Mouse (Mus musculus) lung, postnatal 25 days (tissue): ENCODE data around the gene Chd3.
"Not testable (repeated sequence)": the region's sequence is repeated elsewhere in the genome, so short reads cannot be mapped to it uniquely, and the experiment has no call there.

Experiments used
- DNase-seq: peaks from one replicate; pipeline ENCODE4 v3.0.0; 2022; ENCODE audit warnings: low spot score

The Chd3 gene

DNA sequence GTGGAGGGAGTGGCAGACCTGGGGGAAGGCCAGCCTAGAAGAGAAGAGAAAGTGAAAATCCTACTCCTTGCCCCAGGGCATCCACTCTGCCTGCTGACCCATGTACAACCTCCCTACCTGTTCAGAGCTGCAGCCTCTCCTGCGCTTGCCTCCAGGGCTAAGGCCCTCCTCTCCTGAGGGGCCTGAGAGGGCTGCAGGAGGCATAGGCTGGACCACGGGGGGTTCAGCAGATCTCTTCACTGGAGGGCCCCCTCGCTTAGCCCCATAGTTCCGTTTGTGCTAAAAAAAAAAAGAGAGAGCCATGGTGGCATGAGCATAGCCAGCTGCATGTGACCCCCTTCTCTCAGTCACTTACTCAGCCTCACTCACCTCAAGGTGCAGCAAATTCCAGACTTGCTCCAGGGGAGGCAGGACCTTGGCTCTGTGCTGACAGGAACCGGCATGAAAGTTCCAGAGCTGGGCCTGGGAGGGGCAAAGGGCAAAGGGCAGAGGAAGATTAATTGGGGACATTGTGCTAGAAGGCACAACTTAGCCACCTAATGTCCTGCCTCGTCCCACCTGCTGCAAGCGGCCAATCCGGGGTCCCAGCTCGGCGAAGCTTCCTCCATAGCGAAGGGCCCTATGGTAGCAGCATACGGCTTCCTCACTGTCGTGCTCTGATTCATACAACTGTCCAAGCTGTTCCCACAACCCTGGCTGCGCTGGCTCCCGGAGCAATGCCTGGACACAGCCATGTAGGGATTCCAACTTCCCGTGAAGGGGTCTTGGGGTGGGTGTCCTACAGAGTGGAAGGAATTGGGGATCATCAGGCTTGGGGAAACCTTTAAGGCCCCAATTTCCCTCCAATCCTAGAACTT lies 37.9 kb upstream of the Chd3 start:
- DNase-seq = no peak

DNA sequence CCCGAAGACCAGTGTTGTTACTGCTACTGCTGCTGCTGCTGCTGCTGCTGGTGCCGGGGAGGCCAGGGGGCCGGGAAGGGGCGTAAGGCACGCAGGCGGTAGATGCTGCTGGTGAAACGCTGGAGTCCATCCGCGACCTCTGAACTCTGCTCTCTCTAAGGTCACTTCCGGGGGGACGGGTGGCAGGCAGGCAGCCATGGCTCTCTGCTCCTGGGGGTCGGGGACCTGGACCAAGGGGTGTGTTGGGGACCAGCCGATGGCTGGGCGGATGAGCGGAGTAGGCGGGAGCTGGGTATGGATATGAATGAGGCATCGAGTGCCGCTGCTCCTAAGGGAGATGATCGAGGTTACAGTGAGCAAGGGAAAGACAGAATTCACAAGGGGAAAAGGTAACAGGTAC lies 37.1 kb upstream of the Chd3 start:
- DNase-seq = no peak

DNA sequence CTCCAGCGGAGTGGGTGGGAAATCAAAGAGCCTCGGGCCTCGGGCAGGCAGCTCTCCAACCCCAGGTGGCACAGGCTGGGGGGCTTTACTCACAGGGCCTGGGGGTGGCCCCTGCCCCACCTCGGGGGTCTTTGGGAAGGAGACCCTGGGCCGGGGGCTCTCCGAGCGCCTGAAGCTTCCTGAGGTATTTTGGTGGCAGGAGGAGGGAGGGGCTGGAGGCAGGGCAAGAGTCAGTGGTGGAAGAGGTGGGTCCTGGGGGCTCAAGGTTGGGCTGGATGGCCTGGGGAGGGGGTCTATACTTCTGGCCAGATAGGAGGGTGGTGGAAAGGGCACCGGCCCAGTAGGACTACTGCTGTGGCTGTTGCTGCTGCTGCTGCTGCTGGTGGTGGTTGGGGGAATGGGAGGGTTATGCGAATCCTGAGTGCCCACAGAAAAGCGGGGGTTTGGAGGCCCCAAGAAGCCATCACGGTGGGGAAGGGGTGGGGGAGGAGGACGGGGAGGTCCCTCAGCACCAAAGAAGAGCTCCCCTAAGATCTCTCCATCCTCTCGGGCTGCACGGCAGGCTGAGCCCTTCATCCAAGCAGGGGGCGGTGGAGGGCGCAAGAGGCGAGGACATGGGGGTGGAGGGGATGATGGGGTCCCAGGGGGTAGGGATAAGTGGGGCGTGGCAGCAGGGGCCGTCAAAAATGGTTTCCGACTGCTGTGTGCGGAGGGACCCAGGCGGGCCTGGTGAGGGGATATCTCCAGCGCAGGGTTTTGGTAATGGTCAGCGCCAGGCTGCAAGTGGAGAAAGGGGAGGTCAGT lies 36.4 kb upstream of the Chd3 start:
- no peak for DNase-seq

DNA sequence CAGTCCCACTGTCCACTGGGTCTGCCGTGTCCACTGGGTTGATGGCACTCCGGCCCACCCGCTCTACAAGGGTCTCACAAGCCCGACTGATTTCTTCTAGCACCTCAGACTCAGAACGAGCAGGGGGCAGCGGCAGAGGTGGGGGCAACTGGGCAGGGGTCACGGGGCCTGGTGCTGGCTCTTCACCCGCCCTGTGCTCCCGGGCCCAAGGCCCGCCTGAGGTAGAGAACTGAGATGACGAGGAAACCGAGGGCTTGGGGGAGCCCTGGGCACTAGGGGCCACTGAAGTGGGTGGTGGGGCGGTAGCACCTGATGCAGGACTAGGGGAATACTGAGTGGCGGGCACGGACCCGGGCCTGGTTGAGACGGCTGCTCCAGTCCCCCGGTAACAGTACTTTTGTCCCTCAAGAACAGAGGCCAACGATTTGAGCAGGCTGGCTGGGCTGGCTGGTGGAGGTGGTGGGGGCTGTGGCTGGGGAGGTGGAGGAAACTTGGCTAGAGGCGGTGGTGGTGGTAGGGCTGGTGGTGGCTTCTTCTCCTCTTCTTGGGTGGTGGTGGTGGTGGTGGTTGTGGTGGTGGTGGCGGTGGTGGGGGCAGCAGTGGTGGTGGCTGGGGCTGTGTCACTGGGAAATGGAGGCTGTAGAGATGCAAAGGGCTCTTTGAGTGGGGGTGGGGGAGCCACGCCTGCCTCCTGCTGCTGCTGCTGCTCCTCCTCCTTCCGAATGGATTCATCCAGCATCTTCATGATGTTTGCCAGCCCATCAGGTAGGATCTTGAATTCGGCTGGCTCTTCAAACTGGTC lies 35.6 kb upstream of the Chd3 start:
- DNase-seq = no peak

DNA sequence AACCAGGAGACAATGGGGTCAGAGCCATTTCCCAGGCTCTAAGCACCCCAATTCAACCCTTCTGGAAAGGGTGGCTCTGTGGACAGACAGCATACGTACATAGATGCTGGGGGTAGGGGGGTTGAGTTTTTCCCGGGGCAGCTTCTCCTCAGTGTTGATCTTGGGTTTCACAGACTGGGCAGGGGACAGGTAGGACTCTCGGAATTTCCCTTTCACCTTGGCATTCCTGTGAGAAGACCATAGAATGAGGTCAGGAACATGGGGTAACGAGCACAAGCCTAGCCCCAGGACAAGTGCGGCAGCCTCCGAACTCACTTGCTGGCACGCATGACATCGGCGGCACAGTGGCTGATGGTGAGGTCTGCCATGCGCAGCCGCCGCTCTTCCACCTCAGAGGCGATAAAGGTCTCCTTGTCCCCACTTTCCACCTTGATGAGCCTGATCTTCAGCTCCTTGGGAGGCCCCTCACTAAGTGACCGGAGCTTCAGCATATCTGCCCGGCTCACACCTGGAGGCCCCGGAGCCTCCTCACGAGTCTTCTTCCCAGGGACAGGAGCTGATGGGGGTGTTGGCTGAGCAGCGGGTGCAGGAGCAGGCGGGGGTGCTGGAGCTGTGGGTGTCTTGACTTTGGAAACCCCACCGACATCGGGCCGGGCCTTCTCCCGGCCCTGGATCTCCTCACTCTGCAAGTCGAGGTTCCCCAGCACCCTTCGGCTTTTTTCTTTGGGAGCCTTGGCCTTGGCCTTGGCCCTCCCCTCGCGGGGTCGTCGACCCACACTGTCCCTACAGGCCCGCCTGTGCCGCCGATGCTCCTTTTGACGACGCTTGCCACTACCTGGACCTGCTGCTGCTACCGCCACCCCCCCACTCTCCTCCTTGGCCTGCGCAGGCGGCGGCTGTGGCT lies 34.7 kb upstream of the Chd3 start:
- DNase-seq = no peak

DNA sequence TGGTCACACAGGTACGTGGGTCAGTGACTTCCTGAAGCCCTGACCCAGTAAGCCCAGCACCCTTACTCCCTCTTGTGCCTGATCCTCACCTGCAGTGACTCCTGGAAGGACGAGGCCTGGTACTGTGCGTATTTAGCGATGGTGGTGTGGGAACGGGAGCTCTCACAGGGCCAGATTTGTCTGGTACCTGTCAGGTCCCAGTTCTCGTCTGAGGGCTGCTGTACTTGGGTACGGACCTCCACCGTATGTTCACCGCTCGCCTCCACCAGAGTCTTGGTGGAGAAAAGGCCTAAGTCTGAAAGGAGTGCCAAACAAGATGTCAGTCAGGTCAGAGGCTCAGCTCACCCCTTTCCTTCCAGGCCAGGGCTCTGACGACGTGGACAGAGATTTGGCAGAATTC lies 32.8 kb upstream of the Chd3 start:
- no peak for DNase-seq

DNA sequence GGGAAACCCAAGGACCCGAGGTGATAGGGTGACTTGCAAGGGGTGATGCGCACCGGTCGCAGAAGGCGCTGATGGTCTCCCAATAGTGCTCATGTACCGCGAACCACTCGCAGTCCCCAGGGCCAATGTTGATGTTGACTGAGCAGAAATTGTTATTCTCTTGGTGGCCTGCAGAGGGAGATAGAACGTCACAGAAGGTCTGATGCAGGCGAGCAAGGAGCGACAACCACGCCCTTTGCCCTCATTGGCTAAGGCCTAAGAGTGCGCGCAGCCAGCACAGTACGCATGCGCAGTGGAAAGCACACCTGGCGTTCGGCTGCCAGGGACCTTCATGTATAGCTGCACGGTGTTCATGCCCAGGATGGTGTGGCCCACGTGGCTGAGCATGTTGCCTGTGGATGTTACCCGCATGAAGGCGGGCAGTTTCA lies 32.0 kb upstream of the Chd3 start:
- DNase-seq = peak; percentile 95

DNA sequence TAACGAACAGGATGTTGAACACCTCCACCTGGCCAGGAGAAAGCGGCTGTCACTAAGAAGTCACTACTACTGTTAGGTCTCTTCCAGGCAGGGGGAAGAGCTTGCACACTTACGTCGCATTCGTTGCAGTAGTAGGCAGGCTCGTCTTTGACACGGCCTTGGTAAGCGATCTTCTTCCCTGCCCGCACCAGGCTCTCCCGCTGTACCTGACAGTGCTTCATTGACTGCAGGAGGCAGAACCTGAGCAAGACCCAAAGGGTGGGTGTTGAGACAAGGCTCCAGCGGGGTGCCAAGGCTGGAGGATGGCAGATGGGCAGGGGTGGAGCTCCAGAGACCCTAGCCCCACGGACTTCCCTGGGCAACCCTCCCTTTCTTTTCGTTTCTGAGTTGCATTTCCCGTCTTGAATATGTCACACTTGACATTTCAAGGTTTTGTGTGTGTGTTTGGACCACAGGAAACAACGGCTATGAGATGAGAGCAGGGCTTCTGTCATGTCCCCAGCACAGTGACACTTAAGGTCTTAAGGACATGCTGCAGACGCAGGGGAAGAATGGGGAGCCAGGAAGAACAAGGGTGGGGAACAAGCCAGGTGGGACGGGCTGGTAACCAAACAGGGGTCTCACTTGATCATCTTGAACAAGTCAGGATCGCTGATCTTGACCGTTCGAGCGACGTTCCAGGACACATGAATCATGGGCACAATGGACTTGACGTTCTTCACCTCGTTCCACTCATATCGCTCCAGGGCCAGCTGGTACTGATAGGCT lies 31.1 kb upstream of the Chd3 start:
- DNase-seq = no peak

DNA sequence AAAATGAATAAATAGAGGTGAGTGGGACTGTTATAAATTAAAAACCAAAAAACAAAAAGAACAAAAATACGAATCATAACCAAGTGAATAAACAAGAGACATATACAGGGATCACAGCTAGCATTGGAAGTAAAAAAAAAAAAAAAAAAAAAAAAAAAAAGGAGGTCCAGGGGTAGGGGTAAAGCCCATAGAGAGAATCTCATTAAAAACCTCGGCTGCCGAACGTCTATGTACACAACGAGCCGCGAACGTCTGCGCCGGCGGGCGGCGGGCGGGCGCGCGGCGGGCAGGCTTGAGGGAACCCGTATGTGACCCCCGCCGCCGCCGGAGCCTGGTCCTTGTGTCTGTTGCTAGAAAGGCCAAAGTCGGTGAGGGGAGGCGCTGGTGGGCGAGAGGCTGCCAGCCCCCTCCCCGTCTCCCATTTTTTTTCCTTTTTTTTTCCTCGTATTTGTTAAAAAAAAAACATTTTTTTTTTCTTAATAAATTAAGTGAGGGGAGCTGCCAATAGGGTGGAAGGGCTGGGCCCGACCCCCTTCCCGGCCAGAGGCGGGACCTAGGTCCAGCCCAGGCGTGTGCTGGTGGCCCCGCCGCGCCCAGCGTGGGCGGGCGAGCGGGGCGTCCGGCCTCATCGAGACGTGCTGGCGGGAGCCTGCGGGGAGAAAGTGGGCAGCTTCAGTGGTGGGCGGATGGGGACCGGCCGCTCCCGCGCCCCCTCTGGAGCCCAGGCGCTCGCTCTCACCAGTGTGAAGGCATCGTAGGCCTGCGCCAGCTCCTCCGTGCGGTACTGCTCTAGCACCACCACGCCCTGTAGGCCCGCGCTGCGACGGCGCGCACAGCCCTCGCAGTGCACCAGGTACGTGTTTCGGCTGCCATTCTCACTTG lies 30.2 kb upstream of the Chd3 start:
- no peak for DNase-seq

DNA sequence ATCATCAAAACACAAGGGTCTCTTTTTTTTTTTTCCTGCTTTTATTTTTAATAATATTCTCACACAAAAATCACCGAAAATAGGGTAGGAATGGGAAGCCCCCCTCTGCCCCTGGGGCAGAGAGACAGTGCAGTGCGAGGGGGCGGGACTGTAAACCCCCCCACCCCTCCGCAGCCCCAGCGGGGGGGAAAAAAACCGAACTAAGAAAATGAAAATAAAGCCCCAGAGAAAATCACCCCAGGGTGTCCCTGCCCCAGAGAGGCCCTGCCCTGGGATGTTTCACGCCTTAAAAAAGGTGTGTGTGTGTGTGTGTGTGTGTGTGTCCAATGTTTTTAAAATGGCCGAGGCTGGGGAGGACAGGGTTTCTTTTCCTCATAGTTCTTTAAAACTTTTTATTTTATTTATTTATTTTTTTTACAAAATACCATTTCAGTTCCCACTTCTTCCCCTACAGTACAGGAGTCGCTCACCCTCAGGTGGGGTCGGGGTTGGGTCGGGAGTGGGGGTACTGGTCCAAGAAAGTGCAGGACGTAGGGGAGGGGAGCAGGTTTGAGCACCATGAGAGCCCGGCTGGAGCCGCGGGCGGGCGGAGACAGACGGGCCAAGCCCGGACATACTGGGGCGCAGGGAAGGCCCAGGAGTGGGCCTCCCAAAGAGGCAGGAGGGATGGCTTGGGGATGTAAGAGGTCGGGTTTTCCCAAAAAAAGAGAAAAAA lies 29.4 kb upstream of the Chd3 start:
- no peak for DNase-seq

DNA sequence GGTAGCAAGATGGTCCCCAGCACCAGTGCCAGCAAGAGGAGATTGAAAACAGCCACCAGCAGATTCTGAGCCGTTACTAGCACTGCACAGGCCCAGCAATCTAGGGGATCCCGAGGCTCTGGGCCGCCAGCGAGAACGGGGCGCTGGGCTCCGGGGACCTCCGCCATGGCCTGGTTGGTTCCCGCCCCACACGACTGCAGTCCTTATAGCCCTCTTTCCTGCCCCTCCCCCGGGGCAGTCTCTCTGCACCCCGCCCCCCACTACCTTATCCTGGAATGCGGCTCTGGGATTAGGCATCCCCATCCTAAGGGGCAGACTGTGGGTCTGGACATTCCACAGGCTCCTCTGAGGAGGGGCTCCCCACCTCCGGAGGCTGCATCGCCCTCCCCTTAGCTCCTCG lies 28.9 kb upstream of the Chd3 start, which contains the start of gene Tmem88:
Tmem88 (minus strand) TSS at position 176 of the 400 bp plus-strand sequence.
- DNase-seq = no peak

DNA sequence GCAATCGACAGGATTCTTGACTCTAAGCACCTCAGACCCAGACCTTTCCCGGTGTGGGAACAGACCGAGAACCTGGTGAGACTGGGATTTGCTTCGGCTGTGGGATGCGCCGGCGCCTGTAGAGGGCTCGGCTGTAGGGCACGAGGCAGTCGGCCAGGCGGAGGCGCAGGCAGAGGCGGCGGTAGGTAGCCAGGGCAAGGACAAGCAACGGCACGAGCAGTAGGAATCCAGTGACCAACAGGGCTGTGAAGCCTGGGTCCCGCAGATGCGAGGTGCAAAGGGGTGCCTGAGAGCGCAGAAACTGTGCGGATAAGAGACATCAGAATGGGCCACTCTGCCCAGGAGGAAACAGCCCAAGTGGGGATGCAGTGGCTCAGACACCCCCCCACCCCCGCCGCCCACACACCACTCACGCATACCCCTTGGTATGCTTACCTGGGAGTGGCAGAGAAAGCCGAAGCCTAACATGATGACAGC lies 28.4 kb upstream of the Chd3 start:
- no peak for DNase-seq

DNA sequence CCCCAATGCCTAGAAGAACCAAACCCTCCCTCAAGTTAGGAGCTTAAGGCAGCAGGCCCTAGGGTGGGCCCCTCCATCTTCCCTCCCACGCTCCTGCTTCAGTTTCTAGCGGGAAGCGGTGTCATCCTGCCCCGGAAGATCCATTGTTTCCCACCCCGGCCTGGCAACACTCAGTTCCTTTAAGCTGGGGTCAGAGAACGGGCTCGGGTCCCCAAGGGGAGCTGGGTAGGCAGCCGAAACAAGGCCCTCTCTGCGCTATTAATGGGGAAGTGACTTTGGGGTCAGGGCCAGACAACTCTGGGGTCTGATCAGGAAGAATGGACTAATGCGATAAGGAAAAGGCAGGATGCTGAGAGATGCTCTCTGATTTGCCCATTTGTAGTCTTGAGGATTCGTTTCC lies 27.6 kb upstream of the Chd3 start:
- no peak for DNase-seq

DNA sequence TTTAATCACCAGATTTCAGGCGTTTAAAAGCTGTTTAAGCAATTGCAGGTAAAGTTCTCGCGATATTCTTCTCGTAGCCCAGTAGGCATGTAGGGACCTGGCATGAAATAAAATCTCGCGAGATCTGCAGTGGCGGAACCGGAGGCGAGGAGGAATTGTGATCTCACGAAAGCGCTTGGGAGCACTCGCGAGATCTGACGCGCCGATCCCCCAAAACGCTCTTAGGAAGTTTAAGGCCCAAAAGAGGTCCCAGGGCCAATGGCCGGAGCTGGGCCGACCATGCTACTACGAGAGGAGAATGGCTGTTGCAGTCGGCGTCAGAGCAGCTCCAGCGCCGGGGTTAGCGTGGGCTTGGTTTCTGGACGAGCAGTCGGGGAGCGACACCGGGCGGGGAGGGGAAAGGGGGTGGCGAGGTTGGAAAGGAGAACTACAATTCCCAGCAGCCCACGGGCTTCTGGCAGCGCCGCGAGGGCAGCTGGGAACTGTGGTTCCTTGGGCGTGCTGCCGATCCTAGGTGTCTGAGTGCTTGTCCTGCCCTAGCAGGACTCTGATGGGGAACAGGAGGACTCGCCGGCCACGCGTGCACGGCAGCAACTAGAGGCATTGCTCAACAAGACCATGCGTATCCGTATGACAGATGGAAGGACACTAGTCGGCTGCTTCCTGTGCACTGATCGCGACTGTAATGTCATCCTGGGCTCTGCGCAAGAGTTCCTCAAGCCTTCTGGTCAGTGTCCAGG lies 26.6 kb upstream of the Chd3 start:
- peak; percentile 99 for DNase-seq

DNA sequence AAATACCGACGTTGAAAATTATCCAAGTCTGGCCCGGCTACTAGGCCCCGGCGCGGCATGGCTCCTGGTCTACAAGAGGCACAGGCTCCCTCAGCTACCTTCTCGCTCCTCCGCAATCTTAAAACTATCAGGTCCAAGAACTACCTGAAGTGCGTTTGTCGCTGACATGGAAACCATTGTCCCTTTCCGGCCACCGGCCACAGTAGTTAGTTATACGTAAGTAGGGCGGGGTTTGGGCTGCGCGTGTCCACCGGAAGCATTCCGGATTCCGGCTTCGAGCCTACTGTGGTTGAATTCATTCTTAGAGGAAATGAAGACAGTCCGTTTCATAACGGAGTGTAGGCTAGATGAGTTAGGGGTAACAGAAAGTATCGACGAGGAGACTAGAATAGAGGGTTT lies 26.0 kb upstream of the Chd3 start, which contains the start of the genes Naa38 and Cyb5d1:
Naa38 (plus strand) TSS at position 253 of the 399 bp plus-strand sequence.
Cyb5d1 (minus strand) TSS at position 397 of the 399 bp plus-strand sequence.
- DNase-seq = peak; percentile 94

DNA sequence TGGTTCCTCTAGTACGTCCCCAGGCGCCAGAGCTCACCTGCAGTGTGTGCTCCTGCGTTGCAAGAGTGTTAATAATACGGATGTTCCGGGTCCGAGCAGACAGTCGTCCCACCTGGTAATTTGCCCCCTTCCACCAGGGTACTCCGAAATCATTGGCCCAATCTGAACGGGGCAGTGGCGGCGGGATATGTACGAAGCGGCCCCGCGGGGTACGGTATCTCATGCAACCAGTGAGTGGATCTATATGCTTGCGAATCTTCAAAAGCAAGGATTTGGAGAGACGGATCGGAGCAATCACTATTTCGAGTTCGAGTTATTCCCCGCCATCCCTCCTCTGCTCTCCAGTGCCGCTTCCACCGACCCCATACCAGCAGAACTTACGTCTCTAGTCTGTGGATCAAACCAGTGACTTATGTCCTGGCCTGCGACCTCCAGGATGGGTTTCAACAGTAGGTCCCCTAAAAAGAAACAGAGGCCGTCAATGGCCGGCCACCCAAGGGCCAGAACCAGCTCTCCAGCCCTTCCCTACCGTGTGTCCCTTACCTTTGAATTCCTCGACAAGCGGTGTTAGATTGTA lies 25.5 kb upstream of the Chd3 start:
- not testable (repeated sequence) for DNase-seq

DNA sequence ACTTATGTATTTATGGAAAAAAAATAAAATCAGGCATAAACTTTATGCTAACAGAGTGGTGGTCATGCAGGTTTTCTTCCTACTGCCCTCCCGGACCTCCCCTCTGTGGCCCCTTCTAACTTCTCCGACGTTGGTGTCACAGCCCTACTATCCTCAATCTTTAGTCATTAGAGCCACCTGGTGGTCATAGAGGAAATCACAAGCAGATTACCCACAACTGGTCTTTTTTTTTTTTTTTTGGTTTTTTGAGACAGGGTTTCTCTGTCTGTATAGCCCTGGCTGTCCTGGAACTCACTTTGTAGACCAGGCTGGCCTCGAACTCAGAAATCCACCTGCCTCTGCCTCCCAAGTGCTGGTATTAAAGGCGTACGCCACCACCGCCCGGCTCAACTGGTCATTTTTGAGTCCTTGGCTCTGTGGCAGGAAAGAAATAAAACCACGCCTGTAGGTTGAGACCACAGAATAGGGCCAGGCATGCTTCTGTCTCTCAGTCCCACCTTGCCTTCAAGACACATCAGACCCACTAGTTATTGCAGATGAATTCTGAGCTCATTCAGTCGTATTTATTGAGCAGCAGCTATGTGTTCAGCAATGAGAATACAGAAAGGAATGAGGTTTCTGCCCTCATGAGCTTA lies 21.3 kb upstream of the Chd3 start:
- DNase-seq = peak; percentile 85
